Mouse (Mus musculus) midbrain, embryonic 12.5 days (tissue): ENCODE results near the gene Gm45799. TPM values are rescaled to one million over a fixed set of nuclear protein-coding genes. Genes with fewer than 3 reads are reported as not detected.

Source experiments
- ATAC-seq: fragments of 200-750 bp; cut with Nextera tagmentation; 2 replicates; pipeline ENCODE4 v1.8.0; 2017; ENCODE audit warnings: low read depth, moderate TSS enrichment, moderate library complexity; ENCODE audit not compliant: low FRiP score
- H3K27ac ChIP-seq: fragments of 300-500 bp; sonication (generic); replicated peaks from 2 replicates; pipeline ENCODE4 v1.5.1; 2016; ENCODE audit warnings: mild to moderate bottlenecking
- H3K27me3 ChIP-seq: fragments of 300-500 bp; sonication (generic); 2 replicates; pipeline ENCODE4 v1.6.1; 2016; ENCODE audit warnings: mild to moderate bottlenecking
- H3K36me3 ChIP-seq: fragments of 300-500 bp; sonication (generic); 2 replicates; pipeline ENCODE4 v1.6.1; 2016
- H3K4me1 ChIP-seq: fragments of 300-500 bp; sonication (generic); 2 replicates; pipeline ENCODE4 v1.6.1; 2016
- H3K4me2 ChIP-seq: fragments of 300-500 bp; sonication (generic); replicated peaks from 2 replicates; pipeline ENCODE4 v1.6.1; 2016; ENCODE audit warnings: mild to moderate bottlenecking, moderate library complexity
- H3K4me3 ChIP-seq: fragments of 300-500 bp; sonication (generic); 2 replicates; pipeline ENCODE4 v1.5.1; 2016; ENCODE audit warnings: mild to moderate bottlenecking
- H3K9ac ChIP-seq: fragments of 300-500 bp; sonication (generic); replicated peaks from 2 replicates; pipeline ENCODE4 v1.6.1; 2016; ENCODE audit warnings: mild to moderate bottlenecking, moderate library complexity
- H3K9me3 ChIP-seq: fragments of 300-500 bp; sonication (generic); 2 replicates; pipeline ENCODE4 v1.6.1; 2016; ENCODE audit warnings: mild to moderate bottlenecking
- WGBS: fragments of 180-500 bp; shearing (Covaris S2); methylation state at CpG from one replicate; pipeline ENCODE4 v1.1.7; 2016; 5-methylcytosine and 5-hydroxymethylcytosine counted together
- polyA plus RNA-seq: library from polyadenylated mRNA; unstranded; fragments of >200 nt; fragmentation: Nextera tagmentation; extraction: Ambion mirVana; gene quantifications from 2 replicates; pipeline ENCODE4 v1.2.1, GENCODE M21; 2016

The Gm45799 gene
- polyA plus RNA-seq, 1 experiment from 2014 or later, result 3.3 TPM

DNA sequence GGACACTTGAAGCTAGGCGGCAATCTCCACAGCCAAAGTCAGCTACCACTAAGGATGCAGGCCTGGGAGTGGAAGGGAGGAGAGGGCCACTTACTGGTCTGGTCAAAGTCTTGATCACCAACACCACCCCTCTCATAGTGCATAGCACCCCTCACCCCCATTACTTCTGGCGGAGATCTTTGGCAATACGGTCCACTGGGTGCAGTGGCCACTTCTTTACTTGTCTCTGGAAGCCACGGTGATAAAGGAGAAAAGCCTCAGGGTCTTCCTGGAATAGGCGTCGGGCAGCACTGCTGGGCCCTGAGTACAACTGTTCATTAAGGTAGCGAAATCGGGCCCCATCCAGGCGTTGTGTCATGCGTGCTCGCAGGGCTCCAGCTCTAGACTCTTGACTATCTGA lies 93.5 kb downstream of the Gm45799 start:
- WGBS, result 98% methylated on average over 11 of the region's 11 CpGs
- no peak for ATAC-seq

More for the DNA sequence above, 93.5 kb downstream of the Gm45799 start:
- peaks cover 53% of the 10 kb centered on the region for H3K36me3 ChIP-seq
- no peak overlapping the region for H3K27ac ChIP-seq
- no peaks in the 10 kb centered on the region for H3K27me3 ChIP-seq
- peaks cover 28% of the 10 kb centered on the region for H3K4me1 ChIP-seq
- H3K4me3 ChIP-seq, result no peak overlapping the region
- no peak overlapping the region for H3K4me2 ChIP-seq
- no peaks in the 10 kb centered on the region for H3K9me3 ChIP-seq
- H3K9ac ChIP-seq, result no peak overlapping the region

Other genes starting within 250 kb of the Gm45799 start
- 41.8 and 46.2 TPM in 2 replicates for gene Fam160a2, start 240.5 kb upstream of the Gm45799 start, polyA plus RNA-seq
- gene Cnga4, start 236.0 kb upstream of the Gm45799 start, polyA plus RNA-seq, result 0.17 TPM in 1 of 2 replicates, not detected in the other
- gene Cckbr, start 214.8 kb upstream of the Gm45799 start, polyA plus RNA-seq, result 0.17 and 0.29 TPM in 2 replicates
- gene Cavin3, start 158.3 kb upstream of the Gm45799 start, polyA plus RNA-seq, result 28.0 and 36.3 TPM in 2 replicates
- 48.5 and 51.1 TPM in 2 replicates for gene Smpd1, start 86.2 kb upstream of the Gm45799 start, polyA plus RNA-seq
- 166 TPM in 2 replicates for gene Apbb1, start 58.9 kb upstream of the Gm45799 start, polyA plus RNA-seq
- gene Hpx, start 40.4 kb upstream of the Gm45799 start, polyA plus RNA-seq, result 0.27 and 0.35 TPM in 2 replicates
- gene Trim3, start 7.0 kb upstream of the Gm45799 start, polyA plus RNA-seq, result 54.1 and 55.5 TPM in 2 replicates
- 135 and 143 TPM in 2 replicates for gene Timm10b, start 496 bp upstream of the Gm45799 start, polyA plus RNA-seq
- 71.4 and 79.3 TPM in 2 replicates for gene Arfip2, start 136 bp upstream of the Gm45799 start, polyA plus RNA-seq
- 1.0 and 1.5 TPM in 2 replicates for gene Dnhd1, start 10.3 kb downstream of the Gm45799 start, polyA plus RNA-seq
- 200 and 212 TPM in 2 replicates for gene Ilk, start 96.0 kb downstream of the Gm45799 start, polyA plus RNA-seq
- 40.1 and 41.7 TPM in 2 replicates for gene Rrp8, start 96.8 kb downstream of the Gm45799 start, polyA plus RNA-seq
- gene Taf10, start 103.8 kb downstream of the Gm45799 start, polyA plus RNA-seq, result 164 and 185 TPM in 2 replicates
- 44.4 and 56.7 TPM in 2 replicates for gene Tpp1, start 111.7 kb downstream of the Gm45799 start, polyA plus RNA-seq
- 22.0 and 23.9 TPM in 2 replicates for gene Dchs1, start 147.1 kb downstream of the Gm45799 start, polyA plus RNA-seq
- gene Mrpl17, start 170.5 kb downstream of the Gm45799 start, polyA plus RNA-seq, result 220 and 231 TPM in 2 replicates